In the genomic region with DNA sequence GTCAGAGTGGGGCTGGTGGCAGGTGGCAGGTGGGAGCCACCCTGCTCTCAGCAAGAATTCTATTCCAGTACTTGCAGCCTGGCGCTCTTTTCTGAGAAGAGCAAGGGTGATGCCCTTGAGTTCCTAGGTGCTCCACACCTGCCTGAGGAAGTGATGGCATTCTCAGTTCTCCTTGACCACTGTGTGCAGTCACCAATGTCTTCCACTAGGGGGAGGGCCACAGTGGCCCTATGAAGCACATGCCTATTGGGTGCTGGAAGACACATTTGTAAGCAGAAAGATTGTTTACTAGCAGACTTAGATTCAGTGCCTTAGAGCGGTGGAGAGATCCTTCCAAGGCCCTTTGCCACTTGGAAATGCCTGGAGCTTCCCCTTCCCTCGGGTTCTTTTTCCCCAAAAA, we compare ENCODE assay signal across 9 mouse cellular contexts. TPM values are rescaled to one million over a fixed set of nuclear protein-coding genes. Genes with fewer than 3 reads are reported as not detected.
DNase-seq lines count a peak whose midpoint lies in the region; ATAC-seq and TF ChIP-seq lines count a peak whose summit lies in the region.
"Had no signal": no experiment of that assay in that cellular context is flagged by ENCODE, and none has a peak within 500 bp of the region (broad histone marks: within the 10 kb centered on the region; RNA-seq: fewer than 3 reads in every experiment).

No protein-coding gene starts in this region.

- H3K27me3 ChIP-seq in cerebellum, adult 2 months (ENCODE audit: control insufficient read depth, insufficient read depth, low read length) = no peaks in the 10 kb centered on the region
- H3K27me3 ChIP-seq in neural tube, embryonic 15.5 days (replicated peaks) = no peaks in the 10 kb centered on the region
- no peaks in the 10 kb centered on the region for H3K27me3 ChIP-seq in limb, embryonic 10.5 days (ENCODE audit: low read depth, poor library complexity, severe bottlenecking)
- H3K27me3 ChIP-seq: neural tube, embryonic 12.5 days had no signal

- no peaks in the 10 kb centered on the region for H3K9me3 ChIP-seq in neural tube, embryonic 15.5 days (replicated peaks)
- H3K9me3 ChIP-seq in limb, embryonic 10.5 days (replicated peaks) = no peaks in the 10 kb centered on the region
- H3K9me3 ChIP-seq: neural tube, embryonic 12.5 days had no signal

- no peak overlapping the region for H3K4me3 ChIP-seq in cerebellum, adult 2 months (replicated peaks; ENCODE audit: insufficient read depth, low read depth, low read length)
- no peak overlapping the region for H3K4me3 ChIP-seq in neural tube, embryonic 15.5 days (replicated peaks)
- no peak overlapping the region for H3K4me3 ChIP-seq in limb, embryonic 10.5 days
- H3K4me3 ChIP-seq: neural tube, embryonic 12.5 days had no signal

- no peaks in the 10 kb centered on the region for H3K4me1 ChIP-seq in cerebellum, adult 2 months (ENCODE audit: control insufficient read depth, insufficient read depth, low read length)
- H3K4me1 ChIP-seq in neural tube, embryonic 15.5 days = no peaks in the 10 kb centered on the region
- H3K4me1 ChIP-seq in limb, embryonic 10.5 days = no peaks in the 10 kb centered on the region
- H3K4me1 ChIP-seq: neural tube, embryonic 12.5 days had no signal

- H3K27ac ChIP-seq in cerebellum, adult 2 months (ENCODE audit: insufficient read depth, low read length) = no peak overlapping the region
- H3K27ac ChIP-seq in neural tube, embryonic 15.5 days (replicated peaks) = no peak overlapping the region
- H3K27ac ChIP-seq in limb, embryonic 10.5 days = no peak overlapping the region
- H3K27ac ChIP-seq: neural tube, embryonic 12.5 days had no signal

- peak; percentile 70 for TF ChIP-seq CTCF in cerebellum, adult 2 months (IDR thresholded peaks at IDR 0.05; ENCODE audit: borderline replicate concordance, insufficient read depth, low read depth, low read length)

- 90% methylated on average over 3 of the region's 3 CpGs for WGBS in cerebellum, adult 2 months
- 97% methylated on average over 3 of the region's 3 CpGs for WGBS in neural tube, embryonic 15.5 days
- 92% methylated on average over 3 of the region's 3 CpGs for WGBS in limb, embryonic 10.5 days

- no peak for DNase-seq in cerebellum, adult 2 months
- no peak for DNase-seq in cerebellum, postnatal 4 days (ENCODE audit: low spot score in 2 of 2)
- peak; percentile 24 for DNase-seq in neural tube, embryonic 10.5 days (ENCODE audit: extremely low spot score, low spot score)
- peak; percentile 30 for DNase-seq in limb, embryonic 10.5 days (ENCODE audit: low spot score)
- DNase-seq in spleen, postnatal 10 days (ENCODE audit: low spot score in 2 of 2) = peak; percentile 18 to 63
- no peak for DNase-seq in cerebellum, adult 8-10 months

- no peak for TF ChIP-seq POLR2A in cerebellum, adult 2 months (IDR thresholded peaks at IDR 0.05; ENCODE audit: borderline replicate concordance, insufficient read depth, low read length)

- H3K4me2 ChIP-seq in neural tube, embryonic 15.5 days = no peak overlapping the region
- H3K4me2 ChIP-seq: neural tube, embryonic 12.5 days had no signal

- ATAC-seq in neural tube, embryonic 15.5 days (ENCODE audit: low FRiP score) = no peak
- ATAC-seq in monocyte, adult 5-6 weeks (replicated peaks; ENCODE audit: insufficient number of reproducible peaks, low FRiP score, low TSS enrichment, poor library complexity, severe bottlenecking) = no peak; the same call in 1 of the 2 replicates

- peaks cover 90% of the 10 kb centered on the region for H3K36me3 ChIP-seq in neural tube, embryonic 15.5 days
- H3K36me3 ChIP-seq in limb, embryonic 10.5 days = peaks cover 96% of the 10 kb centered on the region

- no peak overlapping the region for H3K9ac ChIP-seq in neural tube, embryonic 15.5 days (replicated peaks)
- H3K9ac ChIP-seq: neural tube, embryonic 12.5 days had no signal

RNA-seq across cellular contexts. Expression of gene Atg16l1, which starts 10.6 kb away (rescaled TPM):
- polyA plus RNA-seq in cerebellum, adult 2 months (2012; rRNA removed) = 65.6 and 66.4 TPM in 2 replicates
- 65.4 and 74.5 TPM in 2 replicates for polyA plus RNA-seq in neural tube, embryonic 15.5 days (2015; fragmentation: Nextera tagmentation; extraction: Ambion mirVana)
- 36.5 and 38.2 TPM in 2 replicates for polyA plus RNA-seq in limb, embryonic 10.5 days (2016; fragmentation: Nextera tagmentation; extraction: Ambion mirVana)
- 81.4 to 101 TPM (median 99.5 TPM) in 3 replicates for total RNA-seq in monocyte, adult 5-6 weeks (2017)

RNA-seq across cellular contexts. Expression of gene Sag, which starts 37.2 kb away (rescaled TPM):
- polyA plus RNA-seq in cerebellum, adult 2 months (2012; rRNA removed) = 0.78 and 0.80 TPM in 2 replicates
- polyA plus RNA-seq in neural tube, embryonic 15.5 days (2015; fragmentation: Nextera tagmentation; extraction: Ambion mirVana) = 2.1 and 2.7 TPM in 2 replicates
- polyA plus RNA-seq in limb, embryonic 10.5 days (2016; fragmentation: Nextera tagmentation; extraction: Ambion mirVana) = 3.7 and 4.9 TPM in 2 replicates
- total RNA-seq in monocyte, adult 5-6 weeks (2017) = 2.8 to 3.6 TPM (median 3.5 TPM) in 3 replicates

Comparison
In these comparisons a context has a peak if more than half of its experiments do, and no peak if none do; other contexts are left out.
1. DNase-seq: peak in neural tube, embryonic 10.5 days (single experiment), limb, embryonic 10.5 days (single experiment) and spleen, postnatal 10 days (2 of 2); none in cerebellum, adult 2 months (0 of 2), cerebellum, postnatal 4 days (0 of 2) and cerebellum, adult 8-10 months (single experiment).